Mouse (Mus musculus) erythroblast, embryonic 14.5 days (primary cell): ENCODE results near the gene Dram1. TPM values are rescaled to one million over a fixed set of nuclear protein-coding genes. Genes with fewer than 3 reads are reported as not detected.

ENCODE experiments used
- H3K27me3 ChIP-seq: 2 replicates; pipeline ENCODE4 v1.6.1; 2012; ENCODE audit warnings: inconsistent platforms; ENCODE audit not compliant: control insufficient read depth
- H3K36me3 ChIP-seq: 2 replicates; pipeline ENCODE4 v1.6.1; 2012; ENCODE audit warnings: mild to moderate bottlenecking, inconsistent platforms; ENCODE audit not compliant: control insufficient read depth
- H3K4me1 ChIP-seq: 2 replicates; pipeline ENCODE4 v1.6.1; 2012; ENCODE audit warnings: inconsistent platforms; ENCODE audit not compliant: control insufficient read depth
- H3K4me3 ChIP-seq: replicated peaks from 2 replicates; pipeline ENCODE3; 2012; ENCODE audit warnings: moderate library complexity, mild to moderate bottlenecking, inconsistent platforms
- H3K9me3 ChIP-seq: 2 replicates; pipeline ENCODE4 v1.6.1; 2012; ENCODE audit warnings: low read length, inconsistent platforms, mixed read lengths; ENCODE audit not compliant: control insufficient read depth
- GATA1 ChIP-seq: IDR thresholded peaks from 2 replicates; pipeline ENCODE4 v1.6.1; 2012; ENCODE audit warnings: low read length, inconsistent platforms, mixed read lengths
- TAL1 ChIP-seq: IDR thresholded peaks from 3 replicates; pipeline ENCODE4 v1.6.1; 2012; ENCODE audit warnings: low read length, inconsistent platforms, mixed read lengths
- polyA plus RNA-seq: library from polyadenylated mRNA; stranded (reverse); fragments of >175 nt; gene quantifications from 2 replicates; pipeline ENCODE4 v1.2.3, GENCODE M21; 2012

Gene Dram1
- polyA plus RNA-seq, 1 experiment: not detected

DNA sequence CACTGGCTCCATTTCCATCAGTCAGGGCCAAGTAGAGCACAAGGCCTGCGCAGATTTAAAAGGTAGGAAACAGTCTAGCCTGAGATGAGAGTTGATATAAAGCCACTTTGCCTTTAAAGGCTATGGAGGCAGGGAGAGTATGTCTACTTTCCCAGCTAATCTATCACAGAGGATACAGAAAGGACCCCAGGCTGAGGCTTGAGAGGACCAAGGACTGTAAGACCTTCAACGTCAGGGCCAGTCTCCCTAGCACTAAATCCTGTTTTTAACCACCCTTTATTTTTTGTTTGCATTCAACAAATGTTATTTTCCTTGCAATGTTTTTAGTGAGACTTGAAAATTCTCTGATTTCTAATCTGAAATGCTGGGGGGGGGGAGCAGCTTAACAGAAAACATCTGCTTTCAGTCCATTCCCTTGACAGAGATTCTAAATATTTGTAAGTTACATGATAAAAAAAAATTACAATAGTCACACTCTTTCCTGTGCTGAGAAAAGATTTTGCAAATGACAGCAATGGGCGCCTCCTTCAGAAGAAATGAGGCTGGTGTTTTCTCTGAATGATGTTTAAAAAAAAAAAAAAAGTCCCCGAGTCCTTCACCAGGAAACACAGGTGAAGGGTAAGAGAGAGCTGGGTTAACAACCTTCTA lies 94.4 kb downstream of the Dram1 start:
- TF ChIP-seq GATA1 (no peak), TAL1 (no peak)
- Histone ChIP-seq H3K27me3 (no peaks in the 10 kb centered on the region), H3K9me3 (no peaks in the 10 kb centered on the region), H3K4me1 (no peaks in the 10 kb centered on the region), H3K4me3 (no peak overlapping the region), H3K36me3 (no peaks in the 10 kb centered on the region)

- H3K4me3 ChIP-seq: no peak overlapping the region
- H3K27me3 ChIP-seq: no peaks in the 10 kb centered on the region
- H3K9me3 ChIP-seq: no peaks in the 10 kb centered on the region
- TF ChIP-seq GATA1 (no peak), TAL1 (no peak)
- H3K4me1 ChIP-seq: no peaks in the 10 kb centered on the region
- H3K36me3 ChIP-seq: no peaks in the 10 kb centered on the region
Observed at GRCm38 (mm10) chr10:88281699-88282098, 97.2 kb downstream of the Dram1 start.

- Histone ChIP-seq H3K27me3 (no peaks in the 10 kb centered on the region), H3K9me3 (no peaks in the 10 kb centered on the region), H3K4me3 (no peak overlapping the region), H3K4me1 (no peaks in the 10 kb centered on the region), H3K36me3 (no peaks in the 10 kb centered on the region)
- no peak for TF ChIP-seq GATA1
- no peak for TF ChIP-seq TAL1
Observed at GRCm38 (mm10) chr10:88274045-88274444, 104.8 kb downstream of the Dram1 start.

Other genes with a start within 250 kb of the Dram1 start
- 0.26 and 0.31 TPM in 2 replicates for gene Parpbp, start 232.1 kb downstream of the Dram1 start, polyA plus RNA-seq
- 0.04 and 0.20 TPM in 2 replicates for gene Nup37, start 232.1 kb downstream of the Dram1 start, polyA plus RNA-seq
- gene Washc3, start 178.0 kb downstream of the Dram1 start, polyA plus RNA-seq: 0.96 and 1.1 TPM in 2 replicates
- 0.01 and 0.08 TPM in 2 replicates for gene Gnptab, start 52 bp upstream of the Dram1 start, polyA plus RNA-seq
- not detected in 2 replicates for gene Sycp3, start 80.5 kb upstream of the Dram1 start, polyA plus RNA-seq
- 0.21 and 0.23 TPM in 2 replicates for gene Chpt1, start 125.0 kb upstream of the Dram1 start, polyA plus RNA-seq
- gene Mybpc1, start 226.1 kb upstream of the Dram1 start, polyA plus RNA-seq: not detected in 2 replicates